Mouse (Mus musculus) stomach, embryonic 15.5 days (tissue): ENCODE measurements around the gene Zfp462. TPM values are rescaled to one million over a fixed set of nuclear protein-coding genes. Genes with fewer than 3 reads are reported as not detected.
"Not testable (repeated sequence)": the region's sequence is repeated elsewhere in the genome, so short reads cannot be mapped to it uniquely, and the experiment has no call there.

Source experiments
- ATAC-seq: fragments of 200-750 bp; cut with Nextera tagmentation; 2 replicates; pipeline ENCODE4 v1.8.0; 2017; ENCODE audit warnings: low read depth, moderate number of reproducible peaks, moderate TSS enrichment; ENCODE audit not compliant: insufficient read depth, low FRiP score
- H3K27ac ChIP-seq: fragments of 300-500 bp; sonication (generic); 2 replicates; pipeline ENCODE4 v1.5.1; 2015; ENCODE audit warnings: mild to moderate bottlenecking, inconsistent platforms
- H3K27me3 ChIP-seq: fragments of 300-500 bp; sonication (generic); replicated peaks from 2 replicates; pipeline ENCODE4 v1.6.1; 2015; ENCODE audit warnings: inconsistent platforms
- H3K36me3 ChIP-seq: fragments of 300-500 bp; sonication (generic); 2 replicates; pipeline ENCODE4 v1.6.1; 2015; ENCODE audit warnings: inconsistent platforms
- H3K4me1 ChIP-seq: fragments of 300-500 bp; sonication (generic); 2 replicates; pipeline ENCODE4 v1.6.1; 2015; ENCODE audit warnings: inconsistent platforms
- H3K4me2 ChIP-seq: fragments of 300-500 bp; sonication (generic); 2 replicates; pipeline ENCODE4 v1.6.1; 2015; ENCODE audit warnings: mild to moderate bottlenecking, inconsistent platforms
- H3K4me3 ChIP-seq: fragments of 300-500 bp; sonication (generic); replicated peaks from 2 replicates; pipeline ENCODE4 v1.5.1; 2015; ENCODE audit warnings: inconsistent platforms
- H3K9ac ChIP-seq: fragments of 300-500 bp; sonication (generic); 2 replicates; pipeline ENCODE4 v1.6.1; 2015; ENCODE audit warnings: inconsistent platforms
- H3K9me3 ChIP-seq: fragments of 300-500 bp; sonication (generic); 2 replicates; pipeline ENCODE4 v1.6.1; 2016; ENCODE audit warnings: inconsistent platforms
- WGBS: fragments of 180-500 bp; shearing (Covaris S2); methylation state at CpG from one replicate; pipeline ENCODE4 v1.1.7; 2015; 5-methylcytosine and 5-hydroxymethylcytosine counted together
- polyA plus RNA-seq: library from polyadenylated mRNA; unstranded; fragments of >200 nt; fragmentation: Nextera tagmentation; extraction: Ambion mirVana; gene quantifications from 2 replicates; pipeline ENCODE4 v1.2.1, GENCODE M21; 2015

The Zfp462 gene
- polyA plus RNA-seq: 3.1 and 4.2 TPM in 2 replicates

- peak within 1 kb of the TSS; percentile 76 for H3K27ac ChIP-seq
- no peaks in the 10 kb centered on the region for H3K27me3 ChIP-seq
- H3K4me3 ChIP-seq: peak within 1 kb of the TSS; percentile 75
- under 1% methylated on average over 36 of the region's 43 CpGs for WGBS
- peak within 1 kb of the TSS; percentile 25; the same call in 1 of the 2 replicates for H3K9ac ChIP-seq
- H3K9me3 ChIP-seq: no peaks in the 10 kb centered on the region
- no peak for ATAC-seq
- peak within 1 kb of the TSS; percentile 93 for H3K4me2 ChIP-seq
- H3K4me1 ChIP-seq: no peaks in the 10 kb centered on the region
- H3K36me3 ChIP-seq: no peaks in the 10 kb centered on the region
Observed at GRCm38 (mm10) chr4:54944921-54945430, at the start of gene Zfp462. Zfp462 (plus strand) TSS chr4:54945048.

DNA sequence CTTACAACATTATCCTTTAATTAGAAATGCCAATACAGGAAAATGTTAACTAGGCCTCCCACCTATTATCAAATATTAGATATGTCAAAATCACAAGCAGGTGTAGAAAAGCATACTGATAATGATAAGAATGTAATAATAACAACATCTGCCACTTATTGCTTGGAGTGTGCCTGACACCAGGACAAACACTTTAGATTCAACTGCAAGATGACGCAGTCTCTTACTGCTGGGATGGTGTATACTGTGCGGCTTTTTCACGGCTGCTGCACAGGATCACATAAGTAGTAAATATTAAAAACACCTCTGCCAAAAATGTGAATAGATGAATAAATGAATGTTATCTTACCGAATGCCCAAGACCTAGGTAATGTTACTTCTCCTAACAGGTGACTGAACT is 48.8 kb upstream of the Zfp462 start:
- Histone ChIP-seq H3K4me2 (no peak overlapping the region), H3K9ac (no peak overlapping the region), H3K27ac (no peak overlapping the region), H3K9me3 (no peaks in the 10 kb centered on the region), H3K36me3 (no peaks in the 10 kb centered on the region), H3K27me3 (no peaks in the 10 kb centered on the region), H3K4me1 (no peaks in the 10 kb centered on the region), H3K4me3 (no peak overlapping the region)
- no peak for ATAC-seq
- WGBS: 87% methylated on average over 4 of the region's 4 CpGs

- H3K4me3 ChIP-seq: no peak overlapping the region
- H3K9me3 ChIP-seq: no peaks in the 10 kb centered on the region
- no peaks in the 10 kb centered on the region for H3K27me3 ChIP-seq
- no peak overlapping the region for H3K4me2 ChIP-seq
- no peak for ATAC-seq
- H3K36me3 ChIP-seq: no peaks in the 10 kb centered on the region
- WGBS: 48% methylated on average over 8 of the region's 8 CpGs
- H3K27ac ChIP-seq: no peak overlapping the region
- H3K4me1 ChIP-seq: no peaks in the 10 kb centered on the region
- H3K9ac ChIP-seq: no peak overlapping the region
Observed at GRCm38 (mm10) chr4:54904641-54905040, 40.2 kb upstream of the Zfp462 start.

DNA sequence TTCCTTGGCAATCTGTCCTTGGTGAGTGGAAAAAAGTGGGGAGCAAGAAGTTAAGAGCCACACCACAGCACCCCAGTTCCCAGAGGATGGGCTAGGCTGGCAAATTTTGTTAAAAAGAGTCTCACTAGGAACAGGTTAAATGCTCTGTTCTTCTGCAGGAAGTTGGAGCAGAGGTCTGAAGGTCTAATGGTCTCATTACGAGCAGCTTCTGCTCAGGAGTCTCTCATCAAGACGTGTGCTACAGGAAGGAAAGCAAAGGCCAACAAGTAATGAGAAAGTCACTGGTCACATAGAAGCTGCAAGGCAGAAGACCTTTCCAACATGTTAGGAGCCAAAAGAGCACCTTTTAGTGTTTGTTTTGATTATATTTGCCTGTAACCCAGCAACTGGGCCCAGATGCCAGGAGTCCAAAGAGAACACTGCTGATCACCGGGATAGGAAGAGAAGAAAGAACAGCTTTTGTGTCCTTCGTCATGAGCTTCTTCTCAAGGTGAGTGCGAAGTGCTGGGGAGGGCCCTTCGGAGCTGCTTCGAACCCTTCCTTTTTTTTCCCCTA is 39.4 kb upstream of the Zfp462 start:
- H3K27me3 ChIP-seq: no peaks in the 10 kb centered on the region
- H3K9ac ChIP-seq: no peak overlapping the region
- no peaks in the 10 kb centered on the region for H3K9me3 ChIP-seq
- no peak overlapping the region for H3K27ac ChIP-seq
- no peak for ATAC-seq
- no peak overlapping the region for H3K4me2 ChIP-seq
- WGBS: 79% methylated on average over 7 of the region's 7 CpGs
- H3K4me1 ChIP-seq: no peaks in the 10 kb centered on the region
- H3K36me3 ChIP-seq: no peaks in the 10 kb centered on the region
- H3K4me3 ChIP-seq: no peak overlapping the region

DNA sequence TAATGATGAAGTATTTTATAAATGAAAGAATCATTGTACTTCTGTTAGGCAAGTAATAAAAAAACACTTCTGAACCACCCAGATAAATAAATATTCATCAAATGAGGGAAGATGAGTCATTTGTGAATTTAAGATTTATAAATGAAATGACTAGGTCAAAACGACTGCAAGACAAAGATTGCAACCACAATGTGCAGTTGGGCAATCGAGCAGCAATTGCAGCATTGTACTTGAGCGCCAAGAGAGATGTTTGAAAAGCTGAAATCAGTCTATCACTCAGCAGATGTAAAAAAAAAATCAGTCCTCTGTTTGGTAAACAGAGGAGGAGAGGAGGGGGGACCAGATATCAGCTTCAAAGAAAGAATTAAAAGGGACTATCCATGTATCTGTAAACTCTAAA is 34.5 kb upstream of the Zfp462 start:
- no peak for ATAC-seq
- no peaks in the 10 kb centered on the region for H3K9me3 ChIP-seq
- 73% methylated on average over 3 of the region's 3 CpGs for WGBS
- H3K27me3 ChIP-seq: no peaks in the 10 kb centered on the region
- no peak overlapping the region for H3K4me3 ChIP-seq
- H3K9ac ChIP-seq: no peak overlapping the region
- H3K27ac ChIP-seq: no peak overlapping the region
- no peaks in the 10 kb centered on the region for H3K36me3 ChIP-seq
- no peak overlapping the region for H3K4me2 ChIP-seq
- H3K4me1 ChIP-seq: no peaks in the 10 kb centered on the region

DNA sequence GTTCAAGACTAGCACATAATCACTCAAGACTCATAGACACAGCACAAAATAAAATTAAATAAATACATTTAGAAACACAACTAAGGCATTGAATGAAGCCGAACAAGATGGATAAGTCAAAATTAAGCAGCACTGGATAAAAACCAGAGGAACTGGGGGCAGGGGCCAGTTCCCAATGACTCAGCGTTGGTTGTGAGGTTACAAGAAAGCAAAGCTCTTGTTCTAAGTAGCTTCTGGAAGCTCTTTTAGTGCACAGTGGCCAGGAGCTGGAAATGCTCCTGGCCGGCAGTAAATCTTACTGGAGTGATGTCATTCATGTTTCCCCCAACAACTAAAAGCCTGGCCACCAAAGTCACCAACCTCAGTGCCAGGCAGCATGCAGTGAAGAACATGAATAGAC is 26.6 kb upstream of the Zfp462 start:
- no peak overlapping the region for H3K4me2 ChIP-seq
- WGBS: 77% methylated on average over 3 of the region's 3 CpGs
- ATAC-seq: no peak

DNA sequence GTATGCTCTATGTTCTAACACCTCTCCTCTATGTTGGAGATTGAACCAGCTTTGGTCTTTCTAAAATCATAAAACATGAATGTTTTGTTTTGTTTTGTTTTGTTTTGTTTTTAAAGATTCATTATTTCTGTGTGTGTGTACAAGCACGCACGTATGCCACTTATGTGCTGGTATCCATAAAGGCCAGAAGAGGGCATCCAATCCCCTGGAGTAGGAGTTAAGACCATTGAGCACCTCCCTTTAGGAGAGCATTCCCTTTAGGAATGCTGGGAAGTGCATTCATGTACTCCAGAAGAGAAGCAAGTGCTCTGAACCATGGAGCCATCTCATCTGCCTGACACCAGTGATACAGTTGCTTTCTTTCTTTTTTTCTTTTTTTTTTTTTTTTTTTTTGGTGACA is 21.5 kb upstream of the Zfp462 start:
- Histone ChIP-seq H3K9me3 (no peaks in the 10 kb centered on the region), H3K27ac (no peak overlapping the region), H3K4me2 (no peak overlapping the region), H3K4me3 (no peak overlapping the region), H3K27me3 (no peaks in the 10 kb centered on the region), H3K9ac (no peak overlapping the region), H3K4me1 (no peaks in the 10 kb centered on the region), H3K36me3 (no peaks in the 10 kb centered on the region)
- ATAC-seq: no peak
- WGBS: 93% methylated on average over 2 of the region's 2 CpGs

More for the DNA sequence above, 26.6 kb upstream of the Zfp462 start:
- Histone ChIP-seq H3K27ac (no peak overlapping the region), H3K4me1 (no peaks in the 10 kb centered on the region), H3K9ac (no peak overlapping the region), H3K36me3 (no peaks in the 10 kb centered on the region), H3K27me3 (no peaks in the 10 kb centered on the region), H3K4me3 (no peak overlapping the region), H3K9me3 (no peaks in the 10 kb centered on the region)

GRCm38 (mm10) chr4:54924306-54924705 is 20.5 kb upstream of the Zfp462 start:
- no peaks in the 10 kb centered on the region for H3K4me1 ChIP-seq
- H3K4me2 ChIP-seq: no peak overlapping the region
- no peak for ATAC-seq
- H3K27me3 ChIP-seq: no peaks in the 10 kb centered on the region
- H3K9ac ChIP-seq: no peak overlapping the region
- no peaks in the 10 kb centered on the region for H3K9me3 ChIP-seq
- H3K36me3 ChIP-seq: no peaks in the 10 kb centered on the region
- WGBS: 77% methylated on average over 2 of the region's 2 CpGs
- H3K27ac ChIP-seq: no peak overlapping the region
- H3K4me3 ChIP-seq: no peak overlapping the region

GRCm38 (mm10) chr4:54926456-54926855 is 18.4 kb upstream of the Zfp462 start:
- 92% methylated on average over 5 of the region's 5 CpGs for WGBS
- H3K36me3 ChIP-seq, H3K4me3 ChIP-seq, H3K27me3 ChIP-seq, H3K4me1 ChIP-seq, ATAC-seq, H3K9me3 ChIP-seq, H3K27ac ChIP-seq, H3K4me2 ChIP-seq, H3K9ac ChIP-seq: not testable (repeated sequence)

GRCm38 (mm10) chr4:54927321-54928062 is 17.4 kb upstream of the Zfp462 start:
- H3K9me3 ChIP-seq: not testable (repeated sequence)

GRCm38 (mm10) chr4:54929686-54930085 is 15.2 kb upstream of the Zfp462 start:
- Histone ChIP-seq H3K27me3 (no peaks in the 10 kb centered on the region), H3K36me3 (no peaks in the 10 kb centered on the region), H3K4me1 (no peaks in the 10 kb centered on the region), H3K4me3 (no peak overlapping the region), H3K27ac (no peak overlapping the region), H3K4me2 (no peak overlapping the region), H3K9ac (no peak overlapping the region), H3K9me3 (no peaks in the 10 kb centered on the region)
- ATAC-seq: no peak
- 76% methylated on average over 2 of the region's 2 CpGs for WGBS

More at GRCm38 (mm10) chr4:54927321-54928062, 17.4 kb upstream of the Zfp462 start:
- not testable (repeated sequence) for H3K4me3 ChIP-seq, ATAC-seq, H3K27me3 ChIP-seq, H3K27ac ChIP-seq, H3K4me1 ChIP-seq, H3K4me2 ChIP-seq, H3K36me3 ChIP-seq, H3K9ac ChIP-seq
- WGBS: 73% methylated on average over 8 of the region's 8 CpGs

DNA sequence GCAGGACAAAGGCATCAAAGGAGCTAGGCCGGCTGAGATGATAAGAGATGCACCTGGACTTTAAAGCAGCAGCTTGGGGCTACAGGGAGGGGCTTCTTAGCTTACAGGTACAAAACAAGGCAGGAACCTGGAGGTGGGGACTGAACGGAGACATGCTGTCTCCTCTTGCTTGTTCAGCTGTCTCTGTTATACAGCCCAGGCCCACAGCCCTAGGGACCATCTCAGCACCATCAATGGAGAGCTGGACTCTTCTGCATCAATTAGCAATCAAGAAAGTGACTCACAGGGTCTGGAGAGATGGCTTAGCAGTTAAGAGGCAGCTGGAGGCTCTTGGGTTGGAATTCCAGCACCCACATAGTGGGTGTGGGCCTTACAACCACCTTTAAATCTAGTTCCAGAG is 12.2 kb upstream of the Zfp462 start:
- 27% methylated on average over 2 of the region's 2 CpGs for WGBS
- no peak overlapping the region for H3K9ac ChIP-seq
- no peak for ATAC-seq
- H3K4me3 ChIP-seq: no peak overlapping the region
- no peak overlapping the region for H3K27ac ChIP-seq
- H3K4me1 ChIP-seq: no peaks in the 10 kb centered on the region
- H3K4me2 ChIP-seq: no peak overlapping the region
- no peaks in the 10 kb centered on the region for H3K36me3 ChIP-seq
- no peaks in the 10 kb centered on the region for H3K27me3 ChIP-seq
- no peaks in the 10 kb centered on the region for H3K9me3 ChIP-seq
